Comparison of ENCODE assay signal across 8 mouse cellular contexts in genomic region chrX:20703741-20704290, GRCm38 (mm10). TPM values are rescaled to one million over a fixed set of nuclear protein-coding genes. Genes with fewer than 3 reads are reported as not detected.
A peak's percentile ranks its signal among the peaks of the same experiment; 100 is the strongest.
DNase-seq lines count a peak whose midpoint lies in the region; ATAC-seq lines count a peak whose summit lies in the region.

Gene Usp11, plus strand, starts transcription at chrX:20703906.

- H3K36me3 ChIP-seq in hindbrain, embryonic 13.5 days: peaks cover 8% of the 10 kb centered on the region
- H3K36me3 ChIP-seq in midbrain, embryonic 10.5 days: peaks cover 17% of the 10 kb centered on the region
- H3K36me3 ChIP-seq in stomach, embryonic 14.5 days (ENCODE audit: control insufficient read depth, insufficient read depth, low read length): no peaks in the 10 kb centered on the region

- no peaks in the 10 kb centered on the region for H3K9me3 ChIP-seq in hindbrain, embryonic 13.5 days
- no peaks in the 10 kb centered on the region for H3K9me3 ChIP-seq in midbrain, embryonic 10.5 days (replicated peaks)
- H3K9me3 ChIP-seq in stomach, embryonic 14.5 days (ENCODE audit: control insufficient read depth, low read depth, low read length): no peaks in the 10 kb centered on the region

- H3K4me1 ChIP-seq in hindbrain, embryonic 13.5 days (replicated peaks): no peaks in the 10 kb centered on the region
- no peaks in the 10 kb centered on the region for H3K4me1 ChIP-seq in midbrain, embryonic 10.5 days
- no peaks in the 10 kb centered on the region for H3K4me1 ChIP-seq in stomach, embryonic 14.5 days (ENCODE audit: control insufficient read depth, insufficient read depth, low read length)

- H3K27me3 ChIP-seq in hindbrain, embryonic 13.5 days: no peaks in the 10 kb centered on the region
- H3K27me3 ChIP-seq in midbrain, embryonic 10.5 days (ENCODE audit: low read depth, poor library complexity, severe bottlenecking): no peaks in the 10 kb centered on the region
- no peaks in the 10 kb centered on the region for H3K27me3 ChIP-seq in stomach, embryonic 14.5 days (ENCODE audit: control insufficient read depth, insufficient read depth, low read length)

- H3K4me2 ChIP-seq in hindbrain, embryonic 13.5 days: peak within 1 kb of the TSS; percentile 49
- H3K4me2 ChIP-seq in stomach, embryonic 14.5 days (replicated peaks; ENCODE audit: low read depth, low read length): peak within 1 kb of the TSS; percentile 32

- H3K27ac ChIP-seq in hindbrain, embryonic 13.5 days: peak within 1 kb of the TSS; percentile 93
- H3K27ac ChIP-seq in midbrain, embryonic 10.5 days (replicated peaks): peak within 1 kb of the TSS; percentile 90
- peak within 1 kb of the TSS; percentile 93 for H3K27ac ChIP-seq in stomach, embryonic 14.5 days (ENCODE audit: low read length)

- peak; percentile 57 for ATAC-seq in erythroid progenitor cell, adult 5-6 weeks (replicated peaks; ENCODE audit: low FRiP score, poor library complexity, severe bottlenecking)
- peak; percentile 81 for ATAC-seq in hindbrain, embryonic 13.5 days (ENCODE audit: low FRiP score)
- ATAC-seq in stomach, embryonic 14.5 days (ENCODE audit: insufficient number of reproducible peaks, insufficient read depth, low FRiP score, low read depth): peak; percentile 60; the same call in 1 of the 2 replicates

- H3K4me3 ChIP-seq in hindbrain, embryonic 13.5 days: peak within 1 kb of the TSS; percentile 62
- peak within 1 kb of the TSS; percentile 67 for H3K4me3 ChIP-seq in midbrain, embryonic 10.5 days
- peak within 1 kb of the TSS; percentile 51 for H3K4me3 ChIP-seq in stomach, embryonic 14.5 days (ENCODE audit: low read depth, low read length)

- H3K9ac ChIP-seq in hindbrain, embryonic 13.5 days: peak within 1 kb of the TSS; percentile 80
- H3K9ac ChIP-seq in stomach, embryonic 14.5 days (replicated peaks; ENCODE audit: low read depth, low read length): peak within 1 kb of the TSS; percentile 42; the same call in 1 of the 2 replicates

- intact Hi-C loops in left cerebral cortex, postnatal 10 days (cut with DNase I): no loop called here

- WGBS in hindbrain, embryonic 13.5 days: 16% methylated on average over 32 of the region's 32 CpGs
- 17% methylated on average over 32 of the region's 32 CpGs for WGBS in midbrain, embryonic 10.5 days
- WGBS in stomach, embryonic 14.5 days: 11% methylated on average over 32 of the region's 32 CpGs

- DNase-seq in gastrocnemius, postnatal 25 days: peak; percentile 14
- DNase-seq in gastrocnemius, adult 18-20 months (ENCODE audit: low spot score): no peak
- peak; percentile 43 to 44 for DNase-seq in adrenal gland, postnatal 36 days
- peak; percentile 42 to 64 for DNase-seq in left cerebral cortex, postnatal 10 days (ENCODE audit: extremely low spot score in 1 of 2, low spot score in 2 of 2)
- DNase-seq in midbrain, embryonic 10.5 days (ENCODE audit: low spot score): peak; percentile 74

RNA-seq across cellular contexts. Expression of gene Usp11, which starts in this region (rescaled TPM):
- total RNA-seq in gastrocnemius, postnatal 25 days (2021): 1 to 10 TPM; 1.1 to 1.5 TPM
- 1 to 10 TPM; 1.5 to 2.3 TPM for total RNA-seq in gastrocnemius, adult 18-20 months (2021)
- 10 to 100 TPM; 25.6 to 27.0 TPM for total RNA-seq in adrenal gland, postnatal 36 days (2021)
- 2.9 and 3.6 TPM in 2 replicates for total RNA-seq in erythroid progenitor cell, adult 5-6 weeks (2015; ENCODE audit: low replicate concordance)
- 0.64 and 6.4 TPM in 2 replicates for total RNA-seq in erythroid progenitor cell, adult 5-6 weeks (2017; ENCODE audit: low replicate concordance)
- 93.8 and 98.4 TPM in 2 replicates for polyA plus RNA-seq in hindbrain, embryonic 13.5 days (2015; fragmentation: Nextera tagmentation; extraction: Ambion mirVana)
- total RNA-seq in left cerebral cortex, postnatal 10 days (2021): 10 to 100 TPM; 78.0 to 80.0 TPM
- 66.8 and 80.9 TPM in 2 replicates for polyA plus RNA-seq in midbrain, embryonic 10.5 days (2016; fragmentation: Nextera tagmentation; extraction: Ambion mirVana)
- polyA plus RNA-seq in stomach, embryonic 14.5 days (2014; fragmentation: Nextera tagmentation; extraction: Ambion mirVana): 34.0 and 38.6 TPM in 2 replicates
